Mouse (Mus musculus): ENCODE measurements at regions not wholly inside any gene's neighbourhood (a gene's known extent, or its start where the extent isn't known, plus 50 kb on each side); places are given as distances from the start of the nearest gene placed in this dataset.

- no peak for DNase-seq (ENCODE audit: extremely low spot score)
These were observed 54.1 kb upstream of the Mtap start for GRCm38 (mm10) chr4:89082838-89083237.

DNA sequence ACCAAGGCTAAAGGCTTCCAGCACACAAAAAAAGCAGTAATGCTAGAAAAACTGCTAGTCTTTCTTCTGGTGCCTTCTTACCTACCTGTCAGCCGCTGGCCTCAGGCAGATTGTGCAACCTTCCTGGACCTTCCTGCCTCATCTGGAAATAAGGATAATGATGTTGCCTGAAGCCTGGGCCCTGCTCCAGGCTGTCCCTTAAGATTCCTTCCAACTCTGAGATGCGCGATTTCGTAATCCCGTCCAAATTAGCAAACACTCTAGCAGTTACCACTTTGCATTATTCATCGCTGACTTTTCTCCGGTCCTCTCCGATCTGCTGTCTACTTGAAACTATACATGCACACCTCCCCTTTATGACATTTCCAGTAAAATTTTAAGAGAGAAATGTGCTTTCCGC, 58.4 kb upstream of the Mtap start:
- DNase-seq (ENCODE audit: extremely low spot score), result no peak

GRCm38 (mm10) chr4:89074705-89075104, 62.2 kb upstream of the Mtap start:
- no peak for DNase-seq (ENCODE audit: extremely low spot score)

- DNase-seq (ENCODE audit: extremely low spot score), result no peak
These were observed 66.5 kb upstream of the Mtap start for GRCm38 (mm10) chr4:89070430-89070829.

GRCm38 (mm10) chr4:89064401-89064800, 72.5 kb upstream of the Mtap start:
- no peak for DNase-seq (ENCODE audit: extremely low spot score)

DNA sequence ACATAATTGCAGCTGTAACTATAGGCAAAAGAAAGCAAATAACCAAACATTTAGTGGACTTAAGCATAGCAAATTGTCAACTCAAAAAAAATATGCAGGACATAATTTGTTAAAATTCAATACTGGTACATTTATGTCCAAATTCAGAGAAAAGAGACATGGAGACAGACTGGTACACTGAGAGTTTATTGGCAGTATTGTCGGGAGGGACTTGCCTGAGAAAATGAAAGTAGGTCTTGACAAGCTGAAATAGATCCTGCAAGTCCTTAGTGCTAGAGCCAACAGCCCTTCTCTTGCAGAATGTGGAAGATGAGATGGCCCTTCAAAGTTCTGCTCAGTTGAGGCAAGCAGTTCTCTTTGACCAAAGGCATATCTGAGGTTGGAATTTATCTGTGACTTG, 74.5 kb upstream of the Mtap start:
- DNase-seq (ENCODE audit: extremely low spot score), result no peak

GRCm38 (mm10) chr4:89061619-89062018, 75.3 kb upstream of the Mtap start:
- no peak for DNase-seq (ENCODE audit: extremely low spot score)

DNA sequence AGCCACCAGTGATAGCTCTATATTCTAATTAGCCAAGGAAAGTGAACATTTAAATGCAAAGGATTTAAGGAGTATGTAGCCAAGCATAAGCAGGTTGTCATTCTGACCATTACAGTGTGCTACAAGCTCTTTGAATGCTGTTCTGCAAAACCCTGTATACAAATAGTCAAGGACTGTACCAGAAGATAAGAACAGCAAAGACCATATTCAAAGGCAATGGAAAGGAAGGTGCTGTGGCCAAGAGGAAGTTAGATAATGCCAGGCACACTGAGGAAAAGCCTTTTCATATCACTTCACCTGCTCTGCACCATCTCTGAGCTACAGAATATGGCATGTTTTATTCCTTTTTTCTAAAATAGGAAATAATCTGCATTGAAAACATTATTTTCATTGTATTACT, 79.3 kb upstream of the Mtap start:
- no peak for DNase-seq (ENCODE audit: extremely low spot score)

DNA sequence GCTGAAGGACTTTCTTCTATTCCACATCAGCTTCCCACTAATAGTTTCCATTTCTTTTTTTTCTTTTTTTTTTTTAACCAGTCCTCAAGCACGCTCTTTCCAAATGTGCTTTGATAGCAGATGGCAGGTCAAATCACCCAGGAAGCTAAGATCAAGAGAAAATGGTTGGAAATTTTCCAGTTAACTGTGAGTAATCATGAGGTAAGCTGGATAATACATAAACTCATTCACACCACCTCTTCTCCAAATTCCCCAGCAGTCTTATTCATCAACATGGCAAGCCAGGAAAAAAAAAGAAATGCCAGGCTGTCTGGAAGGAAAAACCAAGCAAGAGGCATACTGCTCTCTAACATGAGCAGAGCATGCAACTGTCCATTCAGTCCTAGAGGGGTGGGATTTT, 79.8 kb upstream of the Mtap start:
- no peak for DNase-seq (ENCODE audit: extremely low spot score)

DNA sequence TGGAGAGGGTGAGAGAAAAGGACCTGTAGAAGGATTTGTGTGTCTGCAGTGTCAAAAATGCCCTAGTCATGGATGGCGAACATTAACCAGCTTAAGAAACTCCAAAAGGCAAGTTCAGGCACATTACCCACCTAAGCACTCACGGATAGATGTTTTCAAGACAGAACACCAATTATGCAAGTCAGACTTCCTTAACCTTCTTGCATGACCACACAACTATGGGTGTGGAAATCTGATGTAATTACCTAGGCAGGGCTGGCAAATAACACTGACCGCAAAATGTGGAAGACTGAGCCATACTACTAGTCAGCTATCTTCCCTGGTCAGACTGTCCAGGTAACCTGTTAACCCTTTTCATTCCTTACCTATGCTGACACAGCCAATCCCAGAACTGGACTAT, 81.0 kb upstream of the Mtap start:
- no peak for DNase-seq (ENCODE audit: extremely low spot score)

DNA sequence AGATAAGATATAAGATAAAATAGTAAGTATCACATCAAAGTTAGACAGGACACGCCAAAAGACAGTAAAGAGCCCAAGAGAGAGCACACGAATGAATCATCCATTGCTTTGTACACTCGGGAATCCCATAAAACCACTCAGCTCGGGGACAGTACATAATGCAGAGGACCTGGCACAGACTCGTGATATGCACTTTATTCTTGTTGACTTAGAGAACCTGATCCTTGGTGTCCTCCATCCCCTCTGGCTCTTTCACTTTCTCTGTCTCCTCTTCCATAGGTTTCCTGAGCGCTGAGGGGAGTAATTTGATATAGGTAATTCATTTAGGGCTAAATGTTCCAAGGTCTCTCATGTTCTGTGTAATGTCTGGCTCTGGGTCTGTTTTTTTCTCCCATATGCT, 83.3 kb upstream of the Mtap start:
- no peak for DNase-seq (ENCODE audit: extremely low spot score)

DNA sequence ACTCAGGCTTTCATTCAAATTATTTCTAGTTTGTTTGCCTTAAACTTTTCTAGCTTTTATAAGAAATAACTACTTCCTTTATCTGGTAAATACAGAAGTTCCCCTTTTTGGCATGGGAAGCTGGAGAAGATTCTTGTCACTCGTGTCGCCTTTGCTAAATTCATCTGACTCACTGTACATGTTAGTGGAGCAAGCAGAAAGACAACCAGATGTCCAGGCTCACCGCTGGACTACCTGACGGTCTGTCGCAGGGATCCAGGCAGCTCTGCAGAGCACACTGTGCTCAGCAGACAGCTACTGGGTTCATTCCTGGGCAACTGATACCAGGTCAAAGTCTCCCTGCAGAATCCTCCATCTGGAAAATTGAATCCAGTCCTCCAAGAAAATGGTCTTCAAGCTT, 85.0 kb upstream of the Mtap start:
- no peak for DNase-seq (ENCODE audit: extremely low spot score)

- DNase-seq (ENCODE audit: extremely low spot score), result no peak
These were observed 86.2 kb upstream of the Mtap start for GRCm38 (mm10) chr4:89050551-89051199.

GRCm38 (mm10) chr4:89049592-89050440, 87.1 kb upstream of the Mtap start:
- no peak for DNase-seq (ENCODE audit: extremely low spot score)

GRCm38 (mm10) chr4:89044516-89044915, 92.4 kb upstream of the Mtap start:
- no peak for DNase-seq (ENCODE audit: extremely low spot score)

- DNase-seq (ENCODE audit: extremely low spot score), result no peak
These were observed 92.9 kb upstream of the Mtap start for GRCm38 (mm10) chr4:89043982-89044381.

GRCm38 (mm10) chr4:89040856-89041255, 96.1 kb upstream of the Mtap start:
- no peak for DNase-seq (ENCODE audit: extremely low spot score)

- no peak for DNase-seq (ENCODE audit: extremely low spot score)
These were observed 98.0 kb upstream of the Mtap start for GRCm38 (mm10) chr4:89038906-89039305.

GRCm38 (mm10) chr4:89038135-89038534, 98.8 kb upstream of the Mtap start:
- DNase-seq (ENCODE audit: extremely low spot score), result no peak

DNA sequence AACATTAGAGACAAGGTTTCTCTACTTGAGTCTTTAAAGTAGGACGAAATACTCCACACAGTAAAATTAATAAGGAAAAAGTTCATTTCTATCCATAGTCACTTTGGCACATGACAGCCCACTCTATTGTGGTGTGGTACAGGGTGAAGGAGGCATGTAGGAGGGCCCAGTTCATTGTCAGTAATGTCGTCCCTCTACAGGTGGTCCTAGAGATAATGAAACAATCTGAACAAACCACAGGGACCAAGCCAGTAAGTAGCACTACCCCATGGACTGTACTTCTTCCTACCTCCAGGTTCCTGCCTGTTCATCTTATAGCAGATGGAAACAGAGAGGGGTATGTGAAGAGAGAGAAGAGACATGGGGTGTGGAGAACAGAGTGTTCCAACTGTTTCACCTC, 102.1 kb upstream of the Mtap start:
- no peak for DNase-seq (ENCODE audit: extremely low spot score)

GRCm38 (mm10) chr4:89034299-89034698, 102.6 kb upstream of the Mtap start:
- no peak for DNase-seq (ENCODE audit: extremely low spot score)

- no peak for DNase-seq (ENCODE audit: extremely low spot score)
These were observed 124.1 kb upstream of the Mtap start for GRCm38 (mm10) chr4:89012681-89013353.

DNA sequence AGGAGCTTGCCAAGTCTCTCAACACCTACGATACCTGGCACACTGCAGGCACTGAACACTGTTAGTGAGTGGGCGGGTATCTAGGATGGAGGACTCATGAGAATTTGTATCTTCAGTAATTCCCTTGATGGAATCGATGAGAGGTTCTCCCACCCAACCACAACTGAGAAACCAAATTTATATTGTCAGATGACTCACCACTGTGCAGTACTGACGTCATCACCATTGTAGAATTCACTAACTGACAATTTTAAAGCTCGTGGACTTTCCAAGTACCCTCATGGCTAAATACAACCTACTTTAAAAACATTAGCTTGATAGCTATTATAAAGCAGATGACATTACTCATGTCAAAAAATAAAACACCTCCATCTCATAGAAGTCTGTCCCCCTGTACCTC, 128.4 kb upstream of the Mtap start:
- DNase-seq (ENCODE audit: extremely low spot score), result no peak

Data from embryo, embryonic 9.5 days (tissue).